Mouse (Mus musculus): ENCODE results near the gene Nbas. TPM values are rescaled to one million over a fixed set of nuclear protein-coding genes. Genes with fewer than 3 reads are reported as not detected.

The Nbas gene
- polyA plus RNA-seq (2015; fragmentation: Nextera tagmentation; extraction: Ambion mirVana) = 6.4 and 7.8 TPM in 2 replicates

DNA sequence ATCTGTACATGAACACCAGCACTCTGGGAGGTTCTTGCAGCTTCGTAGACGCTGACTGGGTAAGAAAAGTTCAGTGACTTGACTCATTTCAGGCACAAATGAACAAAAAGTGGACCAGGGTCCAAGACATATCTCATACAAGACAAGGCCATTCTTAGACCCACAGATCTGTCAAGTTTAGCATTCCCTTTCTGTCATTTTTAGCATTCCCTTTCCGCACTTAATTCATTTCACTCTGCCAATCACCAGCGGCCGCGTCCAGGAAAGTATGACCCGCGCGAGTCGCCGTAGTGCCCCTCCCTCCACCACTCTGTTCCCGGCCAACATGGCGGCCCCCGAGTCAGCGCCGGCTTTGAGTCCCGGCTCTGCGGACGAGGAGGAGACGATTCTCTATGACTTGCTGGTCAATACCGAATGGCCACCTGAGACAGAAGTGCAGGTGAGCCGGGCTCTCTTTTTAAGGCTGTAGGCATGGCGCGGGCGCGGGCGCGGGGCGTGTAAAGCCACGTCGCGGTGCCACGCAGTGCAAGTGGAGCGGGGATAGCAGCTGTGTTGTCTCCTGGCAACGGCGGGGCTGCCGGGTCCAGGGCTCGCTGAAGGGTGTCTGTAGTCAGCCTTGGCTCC lies at the start of gene Nbas:
Nbas (plus strand) TSS at position 308 of the 624 bp plus-strand sequence.

DNA sequence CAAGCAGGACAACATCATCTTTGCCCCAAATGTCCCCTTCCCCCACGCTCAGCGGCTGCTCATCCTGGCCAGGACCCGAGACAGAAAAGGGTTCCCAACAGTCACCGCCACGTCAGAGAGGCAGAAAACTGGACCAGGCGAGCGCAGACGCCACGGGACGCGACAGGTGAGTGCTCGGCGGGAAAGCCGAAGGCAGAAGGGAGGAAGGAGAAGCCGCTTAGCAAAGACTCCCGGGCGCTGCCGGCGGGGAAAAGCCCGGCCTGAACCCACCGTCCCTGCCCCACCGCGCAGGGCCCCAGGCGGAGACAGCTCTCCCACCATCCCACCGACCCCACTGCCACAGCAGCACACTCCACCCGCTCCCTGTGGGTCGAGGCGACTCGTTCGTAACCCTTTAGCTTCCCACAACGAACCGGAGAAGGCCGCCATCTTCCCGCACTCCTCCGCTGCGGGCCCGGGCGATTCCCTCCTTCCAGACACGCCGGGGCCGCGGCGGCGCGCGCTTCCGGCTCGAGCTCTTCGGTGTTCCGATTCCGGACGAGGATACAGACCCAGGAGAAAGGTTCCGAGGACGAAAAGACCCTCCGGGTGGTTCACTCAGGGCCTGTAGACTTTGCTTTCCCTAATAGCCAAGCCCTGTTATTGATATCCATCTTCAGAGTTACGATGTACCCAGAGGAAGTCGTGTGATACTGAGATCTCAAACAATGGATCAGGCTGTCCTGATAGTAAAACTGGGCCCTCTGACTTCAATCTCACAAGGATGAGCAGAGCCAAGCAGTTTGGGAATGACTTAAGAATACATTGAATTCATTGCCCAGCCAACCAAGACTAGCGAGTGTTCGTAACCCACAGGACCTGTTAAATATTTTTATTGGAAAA lies 20.0 kb upstream of the Nbas start, which contains the start of gene Ddx1:
Ddx1 (minus strand) TSS at position 523 of the 882 bp plus-strand sequence.

Other genes starting within 250 kb of the Nbas start
- gene Ddx1, start 19.9 kb upstream of the Nbas start, polyA plus RNA-seq (2015; fragmentation: Nextera tagmentation; extraction: Ambion mirVana) = 56.1 and 77.9 TPM in 2 replicates